Mouse (Mus musculus): ENCODE measurements at regions not wholly inside any gene's neighbourhood (a gene's known extent, or its start where the extent isn't known, plus 50 kb on each side); places are given as distances from the start of the nearest gene placed in this dataset.

GRCm38 (mm10) chr10:6026317-6026716 lies 104.1 kb upstream of the Rgs17 start:
- Histone ChIP-seq H3K27ac (ENCODE audit: insufficient read depth, low read length) (no peak overlapping the region), H3K36me3 (ENCODE audit: control insufficient read depth, insufficient read depth, low read length, poor library complexity, severe bottlenecking) (no peaks in the 10 kb centered on the region), H3K27me3 (ENCODE audit: control insufficient read depth, insufficient read depth, low read length, poor library complexity, severe bottlenecking) (no peaks in the 10 kb centered on the region), H3K4me1 (ENCODE audit: control insufficient read depth, insufficient read depth, low read length) (no peaks in the 10 kb centered on the region), H3K9me3 (replicated peaks; ENCODE audit: control insufficient read depth, insufficient read depth, low read length, poor library complexity, severe bottlenecking) (no peaks in the 10 kb centered on the region), H3K9ac (ENCODE audit: low read depth, poor library complexity, severe bottlenecking) (no peak overlapping the region), H3K4me3 (ENCODE audit: low read depth, low read length) (no peak overlapping the region)
- TF ChIP-seq POLR2A (IDR thresholded peaks at IDR 0.05; ENCODE audit: insufficient read depth, low read length): no peak
- no peak for TF ChIP-seq CTCF (IDR thresholded peaks at IDR 0.05; ENCODE audit: low read depth, low read length)
- TF ChIP-seq EP300 (IDR thresholded peaks at IDR 0.05; ENCODE audit: insufficient read depth, low read depth, low read length): no peak

DNA sequence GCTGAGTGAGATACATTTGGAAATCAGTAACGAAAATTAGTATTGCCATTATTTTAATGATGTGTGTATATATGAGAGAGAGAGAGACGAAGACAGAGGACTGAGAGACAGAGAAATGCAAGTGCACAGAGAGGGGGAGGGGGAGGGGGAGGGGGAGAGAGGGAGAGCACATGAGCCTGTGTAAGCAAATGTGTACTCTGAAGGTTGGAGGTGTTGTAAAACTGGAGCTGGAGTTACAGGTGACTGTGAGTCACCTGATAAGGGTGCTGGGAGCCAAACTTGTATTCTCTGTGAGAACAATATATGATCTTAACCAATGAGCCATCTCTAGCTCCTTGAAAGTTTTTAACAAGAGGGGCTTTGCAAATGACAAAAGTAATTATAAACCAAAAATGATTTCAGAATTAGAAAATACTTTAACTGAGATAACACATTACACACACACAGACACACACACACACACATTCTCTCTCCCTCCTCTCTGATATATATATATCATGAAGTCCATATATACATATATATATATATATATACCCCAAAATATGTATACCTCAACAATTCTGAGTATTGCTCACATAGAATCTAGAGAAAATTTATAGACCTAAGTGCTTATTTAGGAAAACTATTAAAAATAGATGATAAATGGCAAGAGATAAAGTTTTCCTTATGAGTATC lies 100.5 kb upstream of the Rgs17 start:
- Histone ChIP-seq H3K27me3 (ENCODE audit: control insufficient read depth, insufficient read depth, low read length, poor library complexity, severe bottlenecking) (no peaks in the 10 kb centered on the region), H3K27ac (ENCODE audit: insufficient read depth, low read length) (no peak overlapping the region), H3K36me3 (ENCODE audit: control insufficient read depth, insufficient read depth, low read length, poor library complexity, severe bottlenecking) (no peaks in the 10 kb centered on the region), H3K9me3 (replicated peaks; ENCODE audit: control insufficient read depth, insufficient read depth, low read length, poor library complexity, severe bottlenecking) (no peaks in the 10 kb centered on the region), H3K4me3 (ENCODE audit: low read depth, low read length) (no peak overlapping the region), H3K4me1 (ENCODE audit: control insufficient read depth, insufficient read depth, low read length) (no peaks in the 10 kb centered on the region), H3K9ac (ENCODE audit: low read depth, poor library complexity, severe bottlenecking) (no peak overlapping the region)
- TF ChIP-seq EP300 (IDR thresholded peaks at IDR 0.05; ENCODE audit: insufficient read depth, low read depth, low read length): no peak
- no peak for TF ChIP-seq CTCF (IDR thresholded peaks at IDR 0.05; ENCODE audit: low read depth, low read length)
- no peak for TF ChIP-seq POLR2A (IDR thresholded peaks at IDR 0.05; ENCODE audit: insufficient read depth, low read length)

- no peak overlapping the region for H3K9ac ChIP-seq (ENCODE audit: low read depth, poor library complexity, severe bottlenecking)
- TF ChIP-seq EP300 (IDR thresholded peaks at IDR 0.05; ENCODE audit: insufficient read depth, low read depth, low read length) (no peak), CTCF (IDR thresholded peaks at IDR 0.05; ENCODE audit: low read depth, low read length) (no peak), POLR2A (IDR thresholded peaks at IDR 0.05; ENCODE audit: insufficient read depth, low read length) (no peak)
These were observed 98.9 kb upstream of the Rgs17 start for GRCm38 (mm10) chr10:6020944-6021684.

GRCm38 (mm10) chr10:6013743-6014142 lies 91.5 kb upstream of the Rgs17 start:
- H3K9ac ChIP-seq (ENCODE audit: low read depth, poor library complexity, severe bottlenecking): no peak overlapping the region
- no peaks in the 10 kb centered on the region for H3K4me1 ChIP-seq (ENCODE audit: control insufficient read depth, insufficient read depth, low read length)
- no peak overlapping the region for H3K4me3 ChIP-seq (ENCODE audit: low read depth, low read length)
- no peaks in the 10 kb centered on the region for H3K36me3 ChIP-seq (ENCODE audit: control insufficient read depth, insufficient read depth, low read length, poor library complexity, severe bottlenecking)
- H3K27me3 ChIP-seq (ENCODE audit: control insufficient read depth, insufficient read depth, low read length, poor library complexity, severe bottlenecking): no peaks in the 10 kb centered on the region
- no peak for TF ChIP-seq EP300 (IDR thresholded peaks at IDR 0.05; ENCODE audit: insufficient read depth, low read depth, low read length)
- TF ChIP-seq CTCF (IDR thresholded peaks at IDR 0.05; ENCODE audit: low read depth, low read length): no peak
- no peak for TF ChIP-seq POLR2A (IDR thresholded peaks at IDR 0.05; ENCODE audit: insufficient read depth, low read length)
- no peaks in the 10 kb centered on the region for H3K9me3 ChIP-seq (replicated peaks; ENCODE audit: control insufficient read depth, insufficient read depth, low read length, poor library complexity, severe bottlenecking)
- no peak overlapping the region for H3K27ac ChIP-seq (ENCODE audit: insufficient read depth, low read length)

More at GRCm38 (mm10) chr10:6020944-6021684, 98.9 kb upstream of the Rgs17 start:
- H3K27ac ChIP-seq (ENCODE audit: insufficient read depth, low read length): no peak overlapping the region
- H3K36me3 ChIP-seq (ENCODE audit: control insufficient read depth, insufficient read depth, low read length, poor library complexity, severe bottlenecking): no peaks in the 10 kb centered on the region
- no peaks in the 10 kb centered on the region for H3K4me1 ChIP-seq (ENCODE audit: control insufficient read depth, insufficient read depth, low read length)
- no peak overlapping the region for H3K4me3 ChIP-seq (ENCODE audit: low read depth, low read length)
- no peaks in the 10 kb centered on the region for H3K27me3 ChIP-seq (ENCODE audit: control insufficient read depth, insufficient read depth, low read length, poor library complexity, severe bottlenecking)
- no peaks in the 10 kb centered on the region for H3K9me3 ChIP-seq (replicated peaks; ENCODE audit: control insufficient read depth, insufficient read depth, low read length, poor library complexity, severe bottlenecking)

GRCm38 (mm10) chr10:6011541-6011940 lies 89.3 kb upstream of the Rgs17 start:
- Histone ChIP-seq H3K4me3 (ENCODE audit: low read depth, low read length) (no peak overlapping the region), H3K27me3 (ENCODE audit: control insufficient read depth, insufficient read depth, low read length, poor library complexity, severe bottlenecking) (no peaks in the 10 kb centered on the region), H3K9ac (ENCODE audit: low read depth, poor library complexity, severe bottlenecking) (no peak overlapping the region), H3K9me3 (replicated peaks; ENCODE audit: control insufficient read depth, insufficient read depth, low read length, poor library complexity, severe bottlenecking) (no peaks in the 10 kb centered on the region), H3K36me3 (ENCODE audit: control insufficient read depth, insufficient read depth, low read length, poor library complexity, severe bottlenecking) (no peaks in the 10 kb centered on the region), H3K27ac (ENCODE audit: insufficient read depth, low read length) (no peak overlapping the region), H3K4me1 (ENCODE audit: control insufficient read depth, insufficient read depth, low read length) (no peaks in the 10 kb centered on the region)
- TF ChIP-seq EP300 (IDR thresholded peaks at IDR 0.05; ENCODE audit: insufficient read depth, low read depth, low read length) (no peak), CTCF (IDR thresholded peaks at IDR 0.05; ENCODE audit: low read depth, low read length) (no peak), POLR2A (IDR thresholded peaks at IDR 0.05; ENCODE audit: insufficient read depth, low read length) (no peak)

- Histone ChIP-seq H3K4me3 (ENCODE audit: low read depth, low read length) (no peak overlapping the region), H3K9me3 (replicated peaks; ENCODE audit: control insufficient read depth, insufficient read depth, low read length, poor library complexity, severe bottlenecking) (no peaks in the 10 kb centered on the region), H3K36me3 (ENCODE audit: control insufficient read depth, insufficient read depth, low read length, poor library complexity, severe bottlenecking) (no peaks in the 10 kb centered on the region), H3K27ac (ENCODE audit: insufficient read depth, low read length) (no peak overlapping the region), H3K9ac (ENCODE audit: low read depth, poor library complexity, severe bottlenecking) (no peak overlapping the region), H3K4me1 (ENCODE audit: control insufficient read depth, insufficient read depth, low read length) (no peaks in the 10 kb centered on the region), H3K27me3 (ENCODE audit: control insufficient read depth, insufficient read depth, low read length, poor library complexity, severe bottlenecking) (no peaks in the 10 kb centered on the region)
- TF ChIP-seq POLR2A (IDR thresholded peaks at IDR 0.05; ENCODE audit: insufficient read depth, low read length) (no peak), CTCF (IDR thresholded peaks at IDR 0.05; ENCODE audit: low read depth, low read length) (no peak), EP300 (IDR thresholded peaks at IDR 0.05; ENCODE audit: insufficient read depth, low read depth, low read length) (no peak)
These were observed 88.8 kb upstream of the Rgs17 start for GRCm38 (mm10) chr10:6011029-6011428.

All from ES-Bruce4 (cell line).